18 mouse cellular contexts compared by ENCODE assay signal in the genomic region with DNA sequence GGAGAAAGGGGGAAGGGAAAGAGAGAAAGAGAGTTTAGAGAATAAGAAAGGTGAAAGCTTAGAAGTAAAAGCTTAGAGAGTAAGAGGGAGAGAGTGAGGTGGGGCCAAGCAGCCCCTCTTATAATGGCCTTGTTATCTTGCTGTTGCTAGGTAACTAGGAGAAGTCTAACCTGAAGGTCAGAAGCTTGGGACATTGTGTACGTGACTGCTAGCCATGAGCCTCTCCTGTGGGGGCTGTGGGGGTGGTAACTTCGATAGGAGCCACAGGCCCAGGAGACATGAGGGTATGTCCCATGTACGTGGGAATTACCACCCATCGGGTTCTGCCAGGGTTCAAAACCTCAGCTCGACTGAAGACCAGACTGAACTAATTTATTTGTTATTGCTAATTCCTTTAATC.
DNase-seq lines count a peak whose midpoint lies in the region; ATAC-seq lines count a peak whose summit lies in the region.
"Had no signal": no experiment of that assay in that cellular context is flagged by ENCODE, and none has a peak within 500 bp of the region (broad histone marks: within the 10 kb centered on the region; RNA-seq: fewer than 3 reads in every experiment).

No protein-coding gene starts in this region.

- DNase-seq in heart, adult 8-10 months (ENCODE audit: low spot score): peak; percentile 49
- no peak for DNase-seq in heart, postnatal 4 days
- DNase-seq in midbrain, embryonic 11.5 days (ENCODE audit: low spot score, missing footprints): peak; percentile 74
- DNase-seq in heart, adult 9 months (ENCODE audit: low spot score in 2 of 2): peak; percentile 40 to 60
- DNase-seq in heart, postnatal 10 days: peak; percentile 14 to 32
- no peak for DNase-seq in cerebellum, postnatal 36 days
- DNase-seq: layer of hippocampus, adult 9-11 months; right cerebral cortex, postnatal 14 days; thymus, postnatal 36 days had no signal

- intact Hi-C loops in heart, postnatal 10 days (cut with DNase I): no loop called here

- no peak overlapping the region for H3K9ac ChIP-seq in midbrain, embryonic 11.5 days (ENCODE audit: low read length)
- no peak overlapping the region for H3K9ac ChIP-seq in midbrain, embryonic 15.5 days
- H3K9ac ChIP-seq: hindbrain, embryonic 13.5 days; limb, embryonic 13.5 days; liver, embryonic 14.5 days; neural tube, embryonic 13.5 days had no signal

- ATAC-seq in midbrain, embryonic 11.5 days (ENCODE audit: low FRiP score): no peak
- ATAC-seq in midbrain, embryonic 15.5 days (replicated peaks): no peak
- ATAC-seq: forebrain, embryonic 16.5 days had no signal

- no peak overlapping the region for H3K4me3 ChIP-seq in midbrain, embryonic 11.5 days (ENCODE audit: low read depth, low read length)
- H3K4me3 ChIP-seq in midbrain, embryonic 15.5 days: no peak overlapping the region
- H3K4me3 ChIP-seq: erythroblast, embryonic 14.5 days; hindbrain, embryonic 13.5 days; limb, embryonic 13.5 days; midbrain, embryonic 10.5 days; neural tube, embryonic 13.5 days had no signal

- H3K9me3 ChIP-seq in midbrain, embryonic 11.5 days (ENCODE audit: control insufficient read depth, low read length): peaks cover 5% of the 10 kb centered on the region; the same call in 1 of the 2 replicates
- no peaks in the 10 kb centered on the region for H3K9me3 ChIP-seq in midbrain, embryonic 15.5 days
- H3K9me3 ChIP-seq: G1E had no signal

- H3K36me3 ChIP-seq in midbrain, embryonic 11.5 days (ENCODE audit: control insufficient read depth, insufficient read depth, low read length): no peaks in the 10 kb centered on the region; the same call in 1 of the 2 replicates
- H3K36me3 ChIP-seq in midbrain, embryonic 15.5 days (replicated peaks): no peaks in the 10 kb centered on the region

- no peaks in the 10 kb centered on the region for H3K27me3 ChIP-seq in midbrain, embryonic 11.5 days (ENCODE audit: control insufficient read depth, insufficient read depth, low read length)
- no peaks in the 10 kb centered on the region for H3K27me3 ChIP-seq in midbrain, embryonic 15.5 days (replicated peaks)
- H3K27me3 ChIP-seq: hindbrain, embryonic 13.5 days; limb, embryonic 13.5 days; neural tube, embryonic 13.5 days had no signal

- H3K4me1 ChIP-seq in midbrain, embryonic 11.5 days (ENCODE audit: control insufficient read depth, insufficient read depth, low read length): no peaks in the 10 kb centered on the region
- H3K4me1 ChIP-seq in midbrain, embryonic 15.5 days: no peaks in the 10 kb centered on the region
- H3K4me1 ChIP-seq: hindbrain, embryonic 13.5 days; neural tube, embryonic 13.5 days had no signal

- H3K27ac ChIP-seq in midbrain, embryonic 11.5 days (ENCODE audit: low read depth, low read length): no peak overlapping the region
- H3K27ac ChIP-seq in midbrain, embryonic 15.5 days: no peak overlapping the region
- H3K27ac ChIP-seq: hindbrain, embryonic 13.5 days; limb, embryonic 13.5 days; liver, embryonic 14.5 days; neural tube, embryonic 13.5 days had no signal

- no peak overlapping the region for H3K4me2 ChIP-seq in midbrain, embryonic 11.5 days
- H3K4me2 ChIP-seq in midbrain, embryonic 15.5 days: no peak overlapping the region
- H3K4me2 ChIP-seq: hindbrain, embryonic 13.5 days; limb, embryonic 13.5 days; neural tube, embryonic 13.5 days had no signal

- 84% methylated on average over 5 of the region's 5 CpGs for WGBS in midbrain, embryonic 11.5 days
- 78% methylated on average over 5 of the region's 5 CpGs for WGBS in midbrain, embryonic 15.5 days

Comparison
In these comparisons a context has a peak if more than half of its experiments do, and no peak if none do; other contexts are left out.
1. DNase-seq: peak in heart, adult 8-10 months (single experiment), midbrain, embryonic 11.5 days (single experiment), heart, adult 9 months (2 of 2) and heart, postnatal 10 days (2 of 2); none in heart, postnatal 4 days (single experiment) and cerebellum, postnatal 36 days (0 of 2).